Mouse (Mus musculus): Measurements from ENCODE around the gene Helt.

DNA sequence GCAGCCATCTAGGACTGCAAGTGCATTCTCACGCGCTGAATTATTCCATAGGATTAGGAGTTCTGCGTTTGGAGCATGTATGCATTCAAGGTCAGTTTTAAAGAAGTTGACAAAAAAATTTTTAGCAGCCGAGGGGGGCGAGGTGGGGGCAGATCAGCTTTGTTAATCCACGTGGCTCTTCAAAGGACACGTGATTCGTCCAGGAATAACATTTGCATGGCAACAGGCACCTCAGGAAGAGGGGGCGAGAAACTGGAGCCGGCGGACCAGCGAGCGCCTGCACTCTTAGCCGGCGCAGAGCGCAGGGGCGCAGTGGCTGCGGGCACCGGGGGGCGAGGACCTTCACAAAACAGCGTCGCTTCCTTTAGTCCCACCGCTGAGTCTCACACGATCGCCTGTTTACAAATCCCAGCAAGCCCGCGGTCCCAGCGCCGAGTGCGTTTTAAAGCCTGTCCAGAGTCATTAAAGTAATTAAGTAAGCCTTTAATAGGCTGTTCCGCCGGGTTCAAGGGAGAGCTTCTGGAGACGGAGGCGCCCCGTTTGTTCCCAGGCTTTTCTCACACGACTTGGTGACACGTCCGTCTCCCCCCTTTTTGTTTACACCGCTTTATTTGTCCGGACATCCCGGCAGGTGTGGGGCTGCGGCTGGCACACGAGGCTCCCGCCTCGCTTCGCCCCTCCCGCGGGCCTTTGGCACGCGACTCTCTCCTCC is at the start of gene Helt:
- no peak for TF ChIP-seq CTCF (IDR thresholded peaks at IDR 0.05; ENCODE audit: insufficient read depth, low read length)
- no peak for TF ChIP-seq POLR2A (IDR thresholded peaks at IDR 0.05; ENCODE audit: borderline replicate concordance, extremely low read depth, low read depth, low read length)
